Mouse (Mus musculus) left cerebral cortex, postnatal 4 days (tissue): ENCODE results near the gene Themis3. TPM values are rescaled to one million over a fixed set of nuclear protein-coding genes. Genes with fewer than 3 reads are reported as not detected.

Experiments used
- total RNA-seq, 2 experiments: library from RNA; stranded (reverse); gene quantifications; 2 replicates each; pipeline ENCODE4 v1.2.3; 2021

Gene Themis3
- total RNA-seq, 2 experiments from 2014 or later = not detected

Other genes starting within 250 kb of the Themis3 start
- 10 to 100 TPM; 70.8 to 75.9 TPM for gene Mtcl1, start 144.9 kb downstream of the Themis3 start, total RNA-seq
- 100 to 1,000 TPM; 154 to 159 TPM for gene Rab12, start 74.9 kb downstream of the Themis3 start, total RNA-seq